Mouse (Mus musculus) adrenal gland, adult (tissue): ENCODE results near the gene Gstm1.
"Not testable (repeated sequence)": the region's sequence is repeated elsewhere in the genome, so short reads cannot be mapped to it uniquely, and the experiment has no call there.

Experiments used
- DNase-seq, 2 experiments: peaks; one replicate each; pipeline ENCODE4 v3.0.0; 2022 to 2023; ENCODE audit warnings: low spot score in 1 of 2; ENCODE audit not compliant: inconsistent age in 2 of 2

Gstm1 gene

GRCm38 (mm10) chr3:108017473-108018189 lies at the start of gene Gstm1:
Gene Gstm1, minus strand, starts transcription at chr3:108017973.
- DNase-seq = peak; percentile 97 to 98

GRCm38 (mm10) chr3:108067370-108067934 lies 49.7 kb upstream of the Gstm1 start:
- peak in 1 of 2 experiments; percentile 18 for DNase-seq

GRCm38 (mm10) chr3:108065551-108065950 lies 47.8 kb upstream of the Gstm1 start:
- DNase-seq = peak; percentile 50 to 78

- DNase-seq = peak; percentile 62 to 69
Measured at GRCm38 (mm10) chr3:108064672-108065071, 46.9 kb upstream of the Gstm1 start.

GRCm38 (mm10) chr3:108062648-108063047 lies 44.9 kb upstream of the Gstm1 start:
- peak; percentile 45 to 58 for DNase-seq

- peak; percentile 39 to 87 for DNase-seq
Measured at GRCm38 (mm10) chr3:108061420-108061819, 43.6 kb upstream of the Gstm1 start.

- DNase-seq = no peak
Measured at GRCm38 (mm10) chr3:108050493-108050892, 32.7 kb upstream of the Gstm1 start.

GRCm38 (mm10) chr3:108048306-108048705 lies 30.5 kb upstream of the Gstm1 start:
- DNase-seq = no peak

GRCm38 (mm10) chr3:108046944-108047655 lies 29.3 kb upstream of the Gstm1 start:
- DNase-seq = peak in 1 of 2 experiments; percentile 46

GRCm38 (mm10) chr3:108044394-108045140 lies 26.8 kb upstream of the Gstm1 start, which contains the start of gene Gstm4:
Gene Gstm4, minus strand, starts transcription at chr3:108044894.
- peak; percentile 93 to 97 for DNase-seq

- DNase-seq = no peak
Measured at GRCm38 (mm10) chr3:108033156-108033555, 15.4 kb upstream of the Gstm1 start.

- no peak for DNase-seq
Measured at GRCm38 (mm10) chr3:108032113-108032512, 14.3 kb upstream of the Gstm1 start.

- no peak for DNase-seq
Measured at GRCm38 (mm10) chr3:108028641-108029365, 11.0 kb upstream of the Gstm1 start.

GRCm38 (mm10) chr3:108026597-108026996 lies 8.8 kb upstream of the Gstm1 start:
- DNase-seq = no peak

GRCm38 (mm10) chr3:108026049-108026448 lies 8.3 kb upstream of the Gstm1 start:
- DNase-seq = no peak

GRCm38 (mm10) chr3:108025318-108025717 lies 7.5 kb upstream of the Gstm1 start:
- peak; percentile 57 to 65 for DNase-seq

GRCm38 (mm10) chr3:108022650-108023049 lies 4.9 kb upstream of the Gstm1 start:
- DNase-seq = no peak

- DNase-seq = not testable (repeated sequence)
Measured at GRCm38 (mm10) chr3:108020351-108021022, 2.7 kb upstream of the Gstm1 start.

- DNase-seq = not testable (repeated sequence)
Measured at GRCm38 (mm10) chr3:108019226-108019625, 1.5 kb upstream of the Gstm1 start.
